Mouse (Mus musculus) ES-Bruce4 (cell line): ENCODE results near the gene Polr1d. TPM values are rescaled to one million over a fixed set of nuclear protein-coding genes. Genes with fewer than 3 reads are reported as not detected.

Experiments used
- H3K27ac ChIP-seq: 2 replicates; pipeline ENCODE4 v1.5.1; 2012; ENCODE audit warnings: low read length, inconsistent platforms; ENCODE audit not compliant: insufficient read depth
- H3K27me3 ChIP-seq: 2 replicates; pipeline ENCODE4 v1.6.1; 2012; ENCODE audit warnings: mild to moderate bottlenecking, low read length, inconsistent platforms; ENCODE audit not compliant: control insufficient read depth, poor library complexity, insufficient read depth, severe bottlenecking
- H3K36me3 ChIP-seq: 2 replicates; pipeline ENCODE4 v1.6.1; 2012; ENCODE audit warnings: inconsistent platforms, mild to moderate bottlenecking, low read length, moderate library complexity; ENCODE audit not compliant: control insufficient read depth, poor library complexity, insufficient read depth, severe bottlenecking
- H3K4me1 ChIP-seq: one replicate; pipeline ENCODE4 v1.8.1; 2011; ENCODE audit warnings: low read length; ENCODE audit not compliant: control insufficient read depth, insufficient read depth
- H3K4me3 ChIP-seq: 2 replicates; pipeline ENCODE4 v1.5.1; 2011; ENCODE audit warnings: low read depth, mild to moderate bottlenecking, low read length
- H3K9ac ChIP-seq: 2 replicates; pipeline ENCODE4 v1.6.1; 2012; ENCODE audit warnings: low read depth, mild to moderate bottlenecking, inconsistent platforms; ENCODE audit not compliant: poor library complexity, severe bottlenecking
- H3K9me3 ChIP-seq: replicated peaks from 2 replicates; pipeline ENCODE4 v1.6.1; 2012; ENCODE audit warnings: mild to moderate bottlenecking, low read length, inconsistent platforms; ENCODE audit not compliant: control insufficient read depth, poor library complexity, insufficient read depth, severe bottlenecking
- CTCF ChIP-seq: IDR thresholded peaks from one replicate; pipeline ENCODE4 v1.8.1; 2011; ENCODE audit warnings: low read depth, low read length
- EP300 ChIP-seq: IDR thresholded peaks from 2 replicates; pipeline ENCODE4 v1.6.1; 2011; ENCODE audit warnings: low read depth, low read length; ENCODE audit not compliant: insufficient read depth
- POLR2A ChIP-seq: IDR thresholded peaks from one replicate; pipeline ENCODE4 v1.8.1; 2011; ENCODE audit warnings: low read length; ENCODE audit not compliant: insufficient read depth
- polyA plus RNA-seq: library from polyadenylated mRNA; stranded (reverse); fragments of >200 nt; gene quantifications from 2 replicates; pipeline ENCODE4 v1.2.4, GENCODE M21; 2011; ENCODE audit warnings: low read depth; ENCODE audit not compliant: missing spikeins, insufficient read depth, insufficient read length

Polr1d gene
- 149 and 155 TPM in 2 replicates for polyA plus RNA-seq

GRCm38 (mm10) chr5:147076799-147077165, at the start of gene Polr1d:
Polr1d (plus strand) TSS chr5:147077050.
- H3K27me3 ChIP-seq, result no peaks in the 10 kb centered on the region
- peaks cover 22% of the 10 kb centered on the region for H3K36me3 ChIP-seq
- no peaks in the 10 kb centered on the region for H3K9me3 ChIP-seq
- H3K27ac ChIP-seq, result peak within 1 kb of the TSS; percentile 70
- H3K4me3 ChIP-seq, result peak within 1 kb of the TSS; percentile 98
- H3K4me1 ChIP-seq, result no peaks in the 10 kb centered on the region
- TF ChIP-seq EP300, result 0 out of 2 replicates have a peak, but pooled peaks have one; percentile 8
- no peak for TF ChIP-seq CTCF
- TF ChIP-seq POLR2A, result no peak
- peak within 1 kb of the TSS; percentile 83 for H3K9ac ChIP-seq

GRCm38 (mm10) chr5:147031281-147031680, 45.6 kb upstream of the Polr1d start:
- peaks cover 12% of the 10 kb centered on the region for H3K36me3 ChIP-seq

GRCm38 (mm10) chr5:147033155-147033554, 43.7 kb upstream of the Polr1d start:
- H3K9me3 ChIP-seq, result no peaks in the 10 kb centered on the region
- no peak overlapping the region for H3K9ac ChIP-seq
- H3K36me3 ChIP-seq, result peaks cover 7% of the 10 kb centered on the region; the same call in 1 of the 2 replicates
- H3K27me3 ChIP-seq, result no peaks in the 10 kb centered on the region
- TF ChIP-seq CTCF (no peak), POLR2A (no peak), EP300 (no peak)
- H3K27ac ChIP-seq, result no peak overlapping the region
- H3K4me3 ChIP-seq, result no peak overlapping the region
- H3K4me1 ChIP-seq, result no peaks in the 10 kb centered on the region

More at GRCm38 (mm10) chr5:147031281-147031680, 45.6 kb upstream of the Polr1d start:
- Histone ChIP-seq H3K4me3 (no peak overlapping the region), H3K4me1 (no peaks in the 10 kb centered on the region), H3K27me3 (no peaks in the 10 kb centered on the region), H3K9ac (no peak overlapping the region), H3K9me3 (no peaks in the 10 kb centered on the region), H3K27ac (no peak overlapping the region)
- TF ChIP-seq CTCF (no peak), POLR2A (no peak), EP300 (no peak)

GRCm38 (mm10) chr5:147034283-147034682, 42.6 kb upstream of the Polr1d start:
- Histone ChIP-seq H3K9ac (no peak overlapping the region), H3K4me1 (no peaks in the 10 kb centered on the region), H3K27me3 (no peaks in the 10 kb centered on the region), H3K36me3 (no peaks in the 10 kb centered on the region), H3K9me3 (no peaks in the 10 kb centered on the region), H3K4me3 (no peak overlapping the region), H3K27ac (no peak overlapping the region)
- TF ChIP-seq EP300, result no peak
- no peak for TF ChIP-seq POLR2A
- TF ChIP-seq CTCF, result no peak

- H3K27ac ChIP-seq, result no peak overlapping the region
- no peak for TF ChIP-seq EP300
- no peak for TF ChIP-seq POLR2A
- no peak for TF ChIP-seq CTCF
- no peaks in the 10 kb centered on the region for H3K27me3 ChIP-seq
- no peak overlapping the region for H3K4me3 ChIP-seq
- H3K4me1 ChIP-seq, result no peaks in the 10 kb centered on the region
- no peaks in the 10 kb centered on the region for H3K9me3 ChIP-seq
- no peak overlapping the region for H3K9ac ChIP-seq
- H3K36me3 ChIP-seq, result no peaks in the 10 kb centered on the region
Observed at GRCm38 (mm10) chr5:147035301-147035700, 41.5 kb upstream of the Polr1d start.

- H3K4me3 ChIP-seq, result no peak overlapping the region
- no peak overlapping the region for H3K27ac ChIP-seq
- no peak overlapping the region for H3K9ac ChIP-seq
- TF ChIP-seq POLR2A (no peak), CTCF (no peak), EP300 (no peak)
- H3K9me3 ChIP-seq, result no peaks in the 10 kb centered on the region
- no peaks in the 10 kb centered on the region for H3K27me3 ChIP-seq
- H3K36me3 ChIP-seq, result no peaks in the 10 kb centered on the region
- H3K4me1 ChIP-seq, result no peaks in the 10 kb centered on the region
Observed at GRCm38 (mm10) chr5:147036028-147036427, 40.8 kb upstream of the Polr1d start.
